Mouse (Mus musculus): ENCODE data around the gene Mafb. TPM values are rescaled to one million over a fixed set of nuclear protein-coding genes. Genes with fewer than 3 reads are reported as not detected.

Mafb gene
- polyA plus RNA-seq, 1 experiment from 2014 or later = 7.8 TPM

Other genes starting within 250 kb of the Mafb start
- 0.31 TPM in 1 of 2 replicates, not detected in the other for gene Gm826, start 32.9 kb downstream of the Mafb start, polyA plus RNA-seq (2015; fragmentation: Nextera tagmentation; extraction: Ambion mirVana)

All from forebrain, embryonic 13.5 days (tissue).